Mouse (Mus musculus): ENCODE data around the gene Mysm1. TPM values are rescaled to one million over a fixed set of nuclear protein-coding genes. Genes with fewer than 3 reads are reported as not detected.

The Mysm1 gene
- total RNA-seq, 2 experiments from 2014 or later, result 38.6 to 54.4 TPM

- no peak for ATAC-seq (ENCODE audit: poor library complexity, severe bottlenecking)
Measured at GRCm38 (mm10) chr4:94973321-94973720, 5.6 kb downstream of the Mysm1 start.

GRCm38 (mm10) chr4:94952773-94953172, 26.1 kb downstream of the Mysm1 start:
- ATAC-seq (ENCODE audit: poor library complexity, severe bottlenecking), result no peak

GRCm38 (mm10) chr4:94941221-94941855, 37.6 kb downstream of the Mysm1 start:
- ATAC-seq (ENCODE audit: poor library complexity, severe bottlenecking), result no peak

GRCm38 (mm10) chr4:94928743-94929142, 50.2 kb downstream of the Mysm1 start, which contains the start of gene Eqtn:
Gene Eqtn (minus strand): TSS chr4:94928843.
- no peak for ATAC-seq (ENCODE audit: poor library complexity, severe bottlenecking)

GRCm38 (mm10) chr4:94901780-94902179, 77.1 kb downstream of the Mysm1 start:
- ATAC-seq (ENCODE audit: poor library complexity, severe bottlenecking), result no peak

GRCm38 (mm10) chr4:94900744-94901143, 78.2 kb downstream of the Mysm1 start:
- no peak for ATAC-seq (ENCODE audit: poor library complexity, severe bottlenecking)

Other genes with a start within 250 kb of the Mysm1 start
- not detected in 2 replicates for gene Tek, start 239.8 kb downstream of the Mysm1 start, total RNA-seq (2015)
- not detected in 2 replicates for gene Tek, start 239.8 kb downstream of the Mysm1 start, total RNA-seq (2017)
- gene Eqtn, start 50.3 kb downstream of the Mysm1 start, total RNA-seq (2015), result 0.42 TPM in 1 of 2 replicates, not detected in the other
- not detected in 2 replicates for gene Eqtn, start 50.3 kb downstream of the Mysm1 start, total RNA-seq (2017)
- gene Jun, start 73.1 kb upstream of the Mysm1 start, total RNA-seq (2015), result 88.4 and 91.5 TPM in 2 replicates
- 141 and 162 TPM in 2 replicates for gene Jun, start 73.1 kb upstream of the Mysm1 start, total RNA-seq (2017)